Mouse (Mus musculus) ES-E14 (cell line): ENCODE results near the gene Lmo4. TPM values are rescaled to one million over a fixed set of nuclear protein-coding genes. Genes with fewer than 3 reads are reported as not detected.

ENCODE experiments used
- DNase-seq: peaks from one replicate; pipeline ENCODE4 v3.0.0-alpha.2; 2013; ENCODE audit warnings: low read depth, low spot score
- H3K27ac ChIP-seq: 2 replicates; pipeline ENCODE4 v1.5.1; 2012; ENCODE audit warnings: low read depth, mild to moderate bottlenecking, low read length, moderate library complexity, mixed read lengths; ENCODE audit not compliant: poor library complexity, insufficient read depth, severe bottlenecking
- H3K36me3 ChIP-seq: 2 replicates; pipeline ENCODE4 v1.6.1; 2012; ENCODE audit warnings: mild to moderate bottlenecking, low read length, moderate library complexity, mixed read lengths; ENCODE audit not compliant: control insufficient read depth, poor library complexity, insufficient read depth, severe bottlenecking
- H3K4me1 ChIP-seq, 2 experiments: fragments of 150-350 bp in 1 of 2; sonication (generic) in 1 of 2; 2 replicates each; pipeline ENCODE4 v1.6.1; 2012; ENCODE audit warnings: low read length in 2 of 2, mild to moderate bottlenecking in 1 of 2, mixed read lengths in 1 of 2; ENCODE audit not compliant: control insufficient read depth in 2 of 2, insufficient read depth in 2 of 2, poor library complexity in 1 of 2
- H3K4me3 ChIP-seq, 2 experiments: fragments of 150-350 bp in 1 of 2; sonication (generic) in 1 of 2; 2 replicates each; pipeline ENCODE4 v1.5.1; 2012; ENCODE audit warnings: low read length in 2 of 2, low read depth in 1 of 2, mild to moderate bottlenecking in 1 of 2, mixed read lengths in 1 of 2; ENCODE audit not compliant: insufficient read depth in 1 of 2, poor library complexity in 1 of 2, severe bottlenecking in 1 of 2
- H3K9ac ChIP-seq: 2 replicates; pipeline ENCODE4 v1.6.1; 2012; ENCODE audit warnings: low read depth, mild to moderate bottlenecking, low read length, mixed read lengths; ENCODE audit not compliant: poor library complexity, insufficient read depth, severe bottlenecking
- H3K9me3 ChIP-seq: fragments of 150-350 bp; sonication (generic); 2 replicates; pipeline ENCODE4 v1.6.1; 2012; ENCODE audit warnings: low read depth, mild to moderate bottlenecking, low read length; ENCODE audit not compliant: control insufficient read depth, insufficient read depth
- CHD2 ChIP-seq: IDR thresholded peaks from 2 replicates; pipeline ENCODE4 v1.6.1; 2014; ENCODE audit warnings: mild to moderate bottlenecking, low read depth, low read length, inconsistent platforms
- HCFC1 ChIP-seq: IDR thresholded peaks from 2 replicates; pipeline ENCODE4 v1.6.1; 2012; ENCODE audit warnings: low read length, inconsistent platforms, borderline replicate concordance; ENCODE audit not compliant: insufficient read depth
- MAFK ChIP-seq: IDR thresholded peaks from 2 replicates; pipeline ENCODE4 v1.6.1; 2014; ENCODE audit warnings: mild to moderate bottlenecking, low read depth, low read length, inconsistent platforms; ENCODE audit not compliant: insufficient read depth
- ZC3H11A ChIP-seq: IDR thresholded peaks from 2 replicates; pipeline ENCODE4 v1.6.1; 2012; ENCODE audit warnings: low read depth, mild to moderate bottlenecking, inconsistent platforms, low read length, borderline replicate concordance
- ZNF384 ChIP-seq: IDR thresholded peaks from 2 replicates; pipeline ENCODE4 v1.6.1; 2012; ENCODE audit warnings: low read depth, low read length, inconsistent platforms
- in situ Hi-C, 2 experiments: fragments of 600-800 bp; cut with MboI; formaldehyde crosslinking; loops; one replicate each; pipeline ENCODE4 v1.15.1; 2025; ENCODE audit warnings: low sequenced_read_pairs in 2 of 2, inconsistent platforms in 1 of 2; ENCODE audit not compliant: unreplicated experiment in 2 of 2
- total RNA-seq: library from RNA; depleted of rRNA; stranded (reverse); fragments of 300-350 nt; gene quantifications from 2 replicates; pipeline ENCODE4 v1.2.3, GENCODE M21; 2012

Gene Lmo4
- total RNA-seq, 1 experiment: 17.3 TPM

- H3K9ac ChIP-seq: no peak overlapping the region
- H3K9me3 ChIP-seq: no peaks in the 10 kb centered on the region
- H3K4me3 ChIP-seq: no peak overlapping the region
- in situ Hi-C loops: no loop called here
- no peak for TF ChIP-seq CHD2
- TF ChIP-seq ZNF384: no peak
- TF ChIP-seq HCFC1: no peak
- TF ChIP-seq ZC3H11A: no peak
- no peak for TF ChIP-seq MAFK
- H3K27ac ChIP-seq: no peak overlapping the region
- H3K36me3 ChIP-seq: no peaks in the 10 kb centered on the region
- no peak for DNase-seq
- 0 out of 4 replicates have a peak, but pooled peaks cover 0 to 2% of the 10 kb centered on the region in 2 experiments for H3K4me1 ChIP-seq
Measured at GRCm38 (mm10) chr3:144173138-144173537, 31.9 kb downstream of the Lmo4 start.

- TF ChIP-seq MAFK (no peak), ZNF384 (no peak), ZC3H11A (no peak), CHD2 (no peak), HCFC1 (no peak)
- in situ Hi-C loops: no loop called here
Measured at GRCm38 (mm10) chr3:144171749-144172148, 33.3 kb downstream of the Lmo4 start.

DNA sequence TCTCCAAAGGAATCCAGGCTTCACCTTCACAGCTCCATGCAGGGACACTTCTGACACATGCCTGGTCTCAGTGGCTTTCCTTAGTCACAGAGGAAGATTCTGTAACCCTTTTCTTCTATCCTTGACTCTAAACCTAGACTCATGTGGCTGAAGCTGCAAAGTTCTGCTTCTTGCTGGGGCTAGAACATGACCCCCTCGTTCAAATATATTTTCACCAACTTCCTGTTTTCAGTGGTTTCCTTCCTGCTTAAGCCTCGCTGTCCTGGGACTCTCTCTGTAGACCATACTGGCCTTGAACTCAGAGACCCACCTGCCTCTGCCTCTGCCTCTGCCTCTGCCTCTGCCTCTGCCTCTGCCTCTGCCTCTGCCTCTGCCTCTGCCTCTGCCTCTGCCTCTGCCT lies 34.5 kb downstream of the Lmo4 start:
- DNase-seq: no peak
- Histone ChIP-seq H3K9me3 (no peaks in the 10 kb centered on the region), H3K9ac (no peak overlapping the region), H3K4me3 (no peak overlapping the region), H3K27ac (no peak overlapping the region), H3K4me1 (0 out of 4 replicates have a peak, but pooled peaks cover 0 to 2% of the 10 kb centered on the region in 2 experiments), H3K36me3 (no peaks in the 10 kb centered on the region)
- in situ Hi-C loops: no loop called here
- TF ChIP-seq MAFK (no peak), HCFC1 (no peak), ZNF384 (no peak), CHD2 (no peak), ZC3H11A (no peak)

More at GRCm38 (mm10) chr3:144171749-144172148, 33.3 kb downstream of the Lmo4 start:
- Histone ChIP-seq H3K27ac (no peak overlapping the region), H3K4me3 (no peak overlapping the region), H3K9me3 (no peaks in the 10 kb centered on the region), H3K4me1 (0 out of 4 replicates have a peak, but pooled peaks cover 0 to 2% of the 10 kb centered on the region in 2 experiments), H3K9ac (no peak overlapping the region), H3K36me3 (no peaks in the 10 kb centered on the region)
- peak; percentile 63 for DNase-seq

DNA sequence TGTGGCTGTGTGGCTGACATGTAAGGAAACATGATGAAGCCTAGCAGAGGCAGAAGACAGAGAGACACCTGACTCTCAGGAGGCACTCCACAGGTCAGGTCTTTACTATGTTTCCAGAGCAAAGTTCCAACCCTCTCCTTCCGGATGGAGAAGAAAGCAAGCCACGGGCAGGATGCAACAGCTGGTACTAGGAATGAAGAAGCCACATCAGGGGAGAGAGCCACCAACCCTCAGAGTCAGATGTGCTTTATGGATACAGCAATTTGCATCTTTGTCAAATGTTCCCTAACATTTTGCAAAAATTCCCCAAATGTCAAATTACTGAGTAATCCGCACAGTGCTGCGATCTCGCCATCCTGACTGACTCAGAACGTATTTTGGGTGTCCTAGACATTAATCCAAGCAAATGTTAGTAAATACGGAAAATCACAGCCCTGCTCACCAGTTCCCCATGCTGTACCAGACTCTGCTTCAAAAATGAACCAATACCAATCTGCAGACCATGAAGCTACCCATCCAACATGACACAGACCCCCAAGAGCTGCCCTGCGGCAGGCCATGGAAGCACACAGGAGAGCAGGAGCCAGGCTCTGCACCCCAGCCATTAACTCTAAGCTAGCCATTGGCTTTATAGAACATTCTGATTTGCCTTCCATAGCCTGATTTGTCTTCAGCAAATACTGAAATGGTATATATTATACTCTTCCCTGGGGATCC lies 38.4 kb downstream of the Lmo4 start:
- no peak for TF ChIP-seq ZC3H11A
- no peak for TF ChIP-seq ZNF384
- no peak for TF ChIP-seq CHD2
- no peak for TF ChIP-seq HCFC1
- no peak for TF ChIP-seq MAFK
- no peak for DNase-seq
- H3K9me3 ChIP-seq: no peaks in the 10 kb centered on the region
- no peak overlapping the region for H3K9ac ChIP-seq
- peaks cover 0 to 8% of the 10 kb centered on the region in 2 experiments; a peak in 1 of 4 replicates for H3K4me1 ChIP-seq
- H3K4me3 ChIP-seq: no peak overlapping the region
- in situ Hi-C loops: no loop called here
- no peak overlapping the region for H3K27ac ChIP-seq
- no peaks in the 10 kb centered on the region for H3K36me3 ChIP-seq
